Mouse (Mus musculus): ENCODE data around the gene BC037034.

Gene BC037034

GRCm38 (mm10) chr5:138263260-138264206 is at the start of gene BC037034:
TSS of gene BC037034 (minus strand) at chr5:138264033.
- DNase-seq (ENCODE audit: low spot score), result peak; percentile 58

GRCm38 (mm10) chr5:138312795-138313194 is 49.0 kb upstream of the BC037034 start:
- no peak for DNase-seq (ENCODE audit: low spot score)

GRCm38 (mm10) chr5:138299613-138300012 is 35.8 kb upstream of the BC037034 start:
- DNase-seq (ENCODE audit: low spot score), result no peak

- DNase-seq (ENCODE audit: low spot score), result no peak
These were observed 30.3 kb upstream of the BC037034 start for GRCm38 (mm10) chr5:138294158-138294557.

- DNase-seq (ENCODE audit: low spot score), result no peak
These were observed 27.8 kb upstream of the BC037034 start for GRCm38 (mm10) chr5:138291638-138292037.

DNA sequence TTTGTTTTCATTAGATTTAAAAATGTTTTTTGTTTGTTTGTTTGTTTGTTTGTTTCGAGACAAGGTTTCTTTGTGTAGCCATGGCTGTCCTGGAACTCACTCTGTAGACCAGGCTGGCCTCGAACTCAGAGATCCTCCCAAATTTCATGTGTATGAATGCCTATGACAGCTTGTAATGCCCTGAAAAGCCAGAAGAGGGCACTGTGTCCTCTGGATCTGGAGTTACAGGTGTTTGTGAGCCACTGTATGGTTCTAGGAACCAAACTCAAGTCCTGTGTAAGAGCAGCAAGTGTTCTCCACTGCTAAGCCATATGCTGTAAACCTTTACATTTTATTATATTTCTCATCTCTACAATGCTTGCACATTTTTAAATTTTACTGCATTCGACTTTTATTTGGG is 24.0 kb upstream of the BC037034 start:
- no peak for DNase-seq (ENCODE audit: low spot score)

- DNase-seq (ENCODE audit: low spot score), result no peak
These were observed 19.7 kb upstream of the BC037034 start for GRCm38 (mm10) chr5:138283540-138283939.

GRCm38 (mm10) chr5:138281798-138282197 is 18.0 kb upstream of the BC037034 start:
- no peak for DNase-seq (ENCODE audit: low spot score)

- no peak for DNase-seq (ENCODE audit: low spot score)
These were observed 17.0 kb upstream of the BC037034 start for GRCm38 (mm10) chr5:138280829-138281228.

GRCm38 (mm10) chr5:138280425-138280768 is 16.6 kb upstream of the BC037034 start:
- no peak for DNase-seq (ENCODE audit: low spot score)

- DNase-seq (ENCODE audit: low spot score), result no peak
These were observed 16.0 kb upstream of the BC037034 start, which contains the start of the genes Gm43720, Gpc2 and Stag3 for GRCm38 (mm10) chr5:138279585-138280424. TSS of gene Gm43720 (minus strand) at chr5:138279958. TSS of gene Gpc2 (minus strand) at chr5:138280005. TSS of gene Stag3 (plus strand) at chr5:138280240.

- DNase-seq (ENCODE audit: low spot score), result no peak
These were observed 14.2 kb upstream of the BC037034 start for GRCm38 (mm10) chr5:138277994-138278393.

DNA sequence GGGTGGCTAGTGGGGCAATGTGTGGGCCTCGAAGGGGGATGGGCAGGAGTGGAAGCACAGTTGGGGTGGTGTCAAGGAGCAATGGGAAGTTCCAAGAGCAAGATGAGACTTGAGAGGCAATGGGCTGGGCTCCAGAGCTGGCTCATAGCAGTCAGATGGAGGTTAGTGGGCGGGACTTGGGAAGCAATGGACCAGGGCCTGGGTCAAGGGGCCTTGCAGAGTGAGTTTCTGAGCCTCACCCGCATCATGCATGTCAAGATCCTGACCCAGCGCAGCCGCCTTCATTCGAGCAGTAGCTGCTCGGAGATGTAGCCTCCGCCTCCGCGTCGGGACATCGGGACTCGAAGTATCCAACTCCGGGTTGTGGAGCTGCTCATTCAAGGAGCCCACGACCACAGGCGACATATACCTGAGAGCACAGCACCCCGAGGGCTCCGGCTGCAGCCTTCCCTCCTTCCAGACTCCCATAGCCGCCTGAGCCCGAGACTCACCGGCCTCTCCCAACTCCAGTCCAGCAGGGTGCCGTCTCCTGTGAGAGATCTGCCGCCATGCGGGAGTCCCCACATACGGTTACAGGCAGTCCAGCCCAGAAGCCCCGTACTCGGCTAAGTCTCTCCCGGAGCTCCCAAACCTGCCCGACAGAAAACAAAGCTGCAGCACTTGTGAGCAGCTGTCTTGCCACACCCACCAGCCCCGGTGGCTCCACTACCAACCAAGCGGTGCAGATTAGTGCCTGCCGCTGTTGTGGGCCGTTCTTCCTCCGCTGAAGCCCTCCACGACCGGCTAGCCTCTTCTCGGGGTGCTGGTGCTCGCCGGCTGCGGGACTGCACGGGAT is 11.6 kb upstream of the BC037034 start:
- DNase-seq (ENCODE audit: low spot score), result no peak

DNA sequence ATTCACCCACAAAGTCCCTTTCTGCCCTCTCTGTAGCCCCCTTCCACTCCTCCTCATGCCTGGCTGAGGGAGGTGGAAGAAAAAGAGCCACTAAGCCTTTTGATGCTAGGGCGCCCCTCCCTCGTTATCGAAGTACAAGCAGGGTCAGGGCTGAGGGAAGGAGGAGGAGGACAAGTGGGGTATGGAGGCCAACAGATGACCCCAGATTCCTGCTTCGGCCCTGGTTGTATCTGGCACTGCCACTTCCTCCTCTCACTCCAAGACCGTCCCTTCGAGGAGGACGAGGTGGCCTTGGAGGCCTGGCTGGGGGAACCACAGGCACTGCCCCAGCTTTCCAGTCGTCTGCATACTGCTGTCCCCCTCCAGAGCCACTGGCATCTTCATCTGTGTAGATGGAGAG is 10.4 kb upstream of the BC037034 start:
- no peak for DNase-seq (ENCODE audit: low spot score)

- DNase-seq (ENCODE audit: low spot score), result no peak
These were observed 8.6 kb upstream of the BC037034 start, which contains the start of gene Gal3st4 for GRCm38 (mm10) chr5:138272409-138272923. TSS of gene Gal3st4 (minus strand) at chr5:138272840.

DNA sequence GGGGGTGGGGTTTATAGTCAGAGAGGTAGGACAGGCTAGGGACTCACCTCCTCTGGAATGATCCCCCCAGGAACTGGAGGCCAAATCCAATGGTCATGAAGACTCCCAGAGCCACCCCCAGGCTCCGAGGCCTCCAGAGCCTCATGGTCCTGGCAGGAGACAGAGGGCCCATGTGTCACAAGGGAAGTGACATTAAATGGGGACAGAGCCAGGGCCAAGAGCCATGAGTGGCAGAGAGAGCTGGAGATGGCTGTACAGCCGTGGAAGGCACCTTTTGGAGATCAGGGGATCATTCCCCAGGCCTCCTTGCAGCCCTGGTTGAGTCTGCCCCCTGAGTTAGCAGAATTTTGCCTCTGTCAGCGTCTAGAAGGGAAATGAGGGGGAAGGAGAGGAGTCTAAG is 7.4 kb upstream of the BC037034 start:
- no peak for DNase-seq (ENCODE audit: low spot score)

GRCm38 (mm10) chr5:138268980-138269379 is 5.1 kb upstream of the BC037034 start:
- no peak for DNase-seq (ENCODE audit: low spot score)

GRCm38 (mm10) chr5:138267114-138267513 is 3.3 kb upstream of the BC037034 start:
- no peak for DNase-seq (ENCODE audit: low spot score)

DNA sequence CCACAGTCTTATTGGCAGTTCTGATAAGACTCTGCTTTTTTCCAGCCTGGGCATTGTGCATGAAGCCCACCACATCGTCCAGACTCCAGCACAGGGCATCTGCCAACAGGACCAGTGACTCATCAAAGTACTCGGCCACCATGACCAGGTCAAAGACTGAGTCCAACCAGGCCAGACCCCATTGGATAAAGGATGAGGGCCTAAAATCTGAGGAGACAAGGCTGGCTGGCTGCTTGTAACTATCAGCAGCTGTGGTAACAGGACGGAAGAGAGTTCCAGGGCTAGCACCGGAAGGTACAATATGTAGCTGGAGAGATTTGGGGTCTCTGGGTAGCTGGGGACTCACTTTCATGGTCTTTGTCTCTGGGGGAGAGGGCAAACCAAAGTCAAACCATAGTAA is 1.9 kb upstream of the BC037034 start:
- no peak for DNase-seq (ENCODE audit: low spot score)

- no peak for DNase-seq (ENCODE audit: low spot score)
These were observed 360 bp upstream of the BC037034 start for GRCm38 (mm10) chr5:138264207-138264578.

GRCm38 (mm10) chr5:138262582-138263240 is 1.1 kb downstream of the BC037034 start:
- DNase-seq (ENCODE audit: low spot score), result no peak
